Mouse (Mus musculus): ENCODE data around the gene Afap1l2.

- TF ChIP-seq POLR2A (IDR thresholded peaks at IDR 0.05; ENCODE audit: insufficient read depth, low read length) (no peak), EP300 (IDR thresholded peaks at IDR 0.05; ENCODE audit: insufficient read depth, low read depth, low read length) (no peak)
Observed at GRCm38 (mm10) chr19:56984229-56984628, 23.8 kb downstream of the Afap1l2 start.

All from ES-Bruce4 (cell line).